Mouse (Mus musculus): Measurements from ENCODE around the gene Tmem120b. TPM values are rescaled to one million over a fixed set of nuclear protein-coding genes. Genes with fewer than 3 reads are reported as not detected.

The Tmem120b gene
- total and polyA plus RNA-seq, 2 experiments from 2014 or later, result 8.7 to 11.1 TPM

GRCm38 (mm10) chr5:123024312-123024711, 43.9 kb upstream of the Tmem120b start:
- no peak overlapping the region for H3K4me3 ChIP-seq (ENCODE audit: low read depth, low read length)
- ATAC-seq (ENCODE audit: insufficient read depth, low read depth), result no peak

GRCm38 (mm10) chr5:123024965-123025573, 43.1 kb upstream of the Tmem120b start:
- ATAC-seq (ENCODE audit: insufficient read depth, low read depth), result no peak

More at GRCm38 (mm10) chr5:123024312-123024711, 43.9 kb upstream of the Tmem120b start:
- Histone ChIP-seq H3K27ac (ENCODE audit: low read depth) (no peak overlapping the region), H3K4me2 (ENCODE audit: low read depth, low read length) (no peak overlapping the region), H3K9me3 (replicated peaks; ENCODE audit: control insufficient read depth, low read length) (no peaks in the 10 kb centered on the region), H3K27me3 (ENCODE audit: control insufficient read depth, insufficient read depth, low read length) (no peaks in the 10 kb centered on the region), H3K4me1 (ENCODE audit: control insufficient read depth, insufficient read depth) (peaks cover 19% of the 10 kb centered on the region), H3K36me3 (replicated peaks; ENCODE audit: control insufficient read depth, insufficient read depth, low read length) (peaks cover 7% of the 10 kb centered on the region; the same call in 1 of the 2 replicates), H3K9ac (replicated peaks; ENCODE audit: low read depth, low read length) (no peak overlapping the region)
- WGBS, result 86% methylated on average over 6 of the region's 6 CpGs
- no peak for TF ChIP-seq EP300 (IDR thresholded peaks at IDR 0.05; ENCODE audit: low read depth)
- TF ChIP-seq CTCF (IDR thresholded peaks at IDR 0.05; ENCODE audit: low read depth), result no peak
- no peak for DNase-seq (ENCODE audit: low spot score)

GRCm38 (mm10) chr5:123026414-123026813, 41.8 kb upstream of the Tmem120b start:
- H3K36me3 ChIP-seq (replicated peaks; ENCODE audit: control insufficient read depth, insufficient read depth, low read length), result peaks cover 27% of the 10 kb centered on the region
- H3K4me2 ChIP-seq (ENCODE audit: low read depth, low read length), result no peak overlapping the region
- H3K27me3 ChIP-seq (ENCODE audit: control insufficient read depth, insufficient read depth, low read length), result no peaks in the 10 kb centered on the region
- no peak for DNase-seq (ENCODE audit: low spot score)
- no peaks in the 10 kb centered on the region for H3K9me3 ChIP-seq (replicated peaks; ENCODE audit: control insufficient read depth, low read length)
- peaks cover 12% of the 10 kb centered on the region for H3K4me1 ChIP-seq (ENCODE audit: control insufficient read depth, insufficient read depth)
- no peak overlapping the region for H3K4me3 ChIP-seq (ENCODE audit: low read depth, low read length)
- TF ChIP-seq EP300 (IDR thresholded peaks at IDR 0.05; ENCODE audit: low read depth) (no peak), CTCF (IDR thresholded peaks at IDR 0.05; ENCODE audit: low read depth) (no peak)
- H3K9ac ChIP-seq (replicated peaks; ENCODE audit: low read depth, low read length), result no peak overlapping the region
- no peak for ATAC-seq (ENCODE audit: insufficient read depth, low read depth)
- 78% methylated on average over 6 of the region's 6 CpGs for WGBS
- no peak overlapping the region for H3K27ac ChIP-seq (ENCODE audit: low read depth)

More at GRCm38 (mm10) chr5:123024965-123025573, 43.1 kb upstream of the Tmem120b start:
- TF ChIP-seq CTCF (IDR thresholded peaks at IDR 0.05; ENCODE audit: low read depth) (no peak), EP300 (IDR thresholded peaks at IDR 0.05; ENCODE audit: low read depth) (no peak)
- WGBS, result 78% methylated on average over 9 of the region's 9 CpGs
- DNase-seq (ENCODE audit: low spot score), result no peak
- H3K9ac ChIP-seq (replicated peaks; ENCODE audit: low read depth, low read length), result no peak overlapping the region
- no peak overlapping the region for H3K27ac ChIP-seq (ENCODE audit: low read depth)
- peaks cover 12% of the 10 kb centered on the region for H3K4me1 ChIP-seq (ENCODE audit: control insufficient read depth, insufficient read depth)
- no peaks in the 10 kb centered on the region for H3K27me3 ChIP-seq (ENCODE audit: control insufficient read depth, insufficient read depth, low read length)
- no peak overlapping the region for H3K4me3 ChIP-seq (ENCODE audit: low read depth, low read length)
- H3K9me3 ChIP-seq (replicated peaks; ENCODE audit: control insufficient read depth, low read length), result no peaks in the 10 kb centered on the region
- peaks cover 15% of the 10 kb centered on the region; the same call in 1 of the 2 replicates for H3K36me3 ChIP-seq (replicated peaks; ENCODE audit: control insufficient read depth, insufficient read depth, low read length)
- no peak overlapping the region for H3K4me2 ChIP-seq (ENCODE audit: low read depth, low read length)

GRCm38 (mm10) chr5:123027436-123027835, 40.8 kb upstream of the Tmem120b start:
- H3K27ac ChIP-seq (ENCODE audit: low read depth), result no peak overlapping the region
- ATAC-seq (ENCODE audit: insufficient read depth, low read depth) (no peak), DNase-seq (ENCODE audit: low spot score) (no peak)
- no peak overlapping the region for H3K9ac ChIP-seq (replicated peaks; ENCODE audit: low read depth, low read length)
- no peak overlapping the region for H3K4me3 ChIP-seq (ENCODE audit: low read depth, low read length)
- no peaks in the 10 kb centered on the region for H3K27me3 ChIP-seq (ENCODE audit: control insufficient read depth, insufficient read depth, low read length)
- no peak overlapping the region for H3K4me2 ChIP-seq (ENCODE audit: low read depth, low read length)
- TF ChIP-seq CTCF (IDR thresholded peaks at IDR 0.05; ENCODE audit: low read depth) (no peak), EP300 (IDR thresholded peaks at IDR 0.05; ENCODE audit: low read depth) (no peak)
- H3K4me1 ChIP-seq (ENCODE audit: control insufficient read depth, insufficient read depth), result peaks cover 12% of the 10 kb centered on the region
- H3K9me3 ChIP-seq (replicated peaks; ENCODE audit: control insufficient read depth, low read length), result no peaks in the 10 kb centered on the region
- peaks cover 27% of the 10 kb centered on the region for H3K36me3 ChIP-seq (replicated peaks; ENCODE audit: control insufficient read depth, insufficient read depth, low read length)
- 35% methylated on average over 6 of the region's 6 CpGs for WGBS

- ATAC-seq (ENCODE audit: insufficient read depth, low read depth), result no peak
- Histone ChIP-seq H3K4me2 (ENCODE audit: low read depth, low read length) (no peak overlapping the region), H3K4me1 (ENCODE audit: control insufficient read depth, insufficient read depth) (peaks cover 8% of the 10 kb centered on the region; the same call in 1 of the 2 replicates), H3K9ac (replicated peaks; ENCODE audit: low read depth, low read length) (no peak overlapping the region), H3K36me3 (replicated peaks; ENCODE audit: control insufficient read depth, insufficient read depth, low read length) (peaks cover 27% of the 10 kb centered on the region), H3K4me3 (ENCODE audit: low read depth, low read length) (no peak overlapping the region), H3K27ac (ENCODE audit: low read depth) (no peak overlapping the region), H3K9me3 (replicated peaks; ENCODE audit: control insufficient read depth, low read length) (no peaks in the 10 kb centered on the region), H3K27me3 (ENCODE audit: control insufficient read depth, insufficient read depth, low read length) (no peaks in the 10 kb centered on the region)
- no peak for DNase-seq (ENCODE audit: low spot score)
- WGBS, result 79% methylated on average over 7 of the region's 7 CpGs
- TF ChIP-seq EP300 (IDR thresholded peaks at IDR 0.05; ENCODE audit: low read depth) (no peak), CTCF (IDR thresholded peaks at IDR 0.05; ENCODE audit: low read depth) (no peak)
Observed at GRCm38 (mm10) chr5:123029729-123030128, 38.5 kb upstream of the Tmem120b start.

GRCm38 (mm10) chr5:123031312-123031711, 36.9 kb upstream of the Tmem120b start:
- Histone ChIP-seq H3K4me1 (ENCODE audit: control insufficient read depth, insufficient read depth) (peaks cover 16% of the 10 kb centered on the region; the same call in 1 of the 2 replicates), H3K9ac (replicated peaks; ENCODE audit: low read depth, low read length) (no peak overlapping the region)
- no peak for ATAC-seq (ENCODE audit: insufficient read depth, low read depth)

More at GRCm38 (mm10) chr5:123031312-123031711, 36.9 kb upstream of the Tmem120b start:
- no peak for DNase-seq (ENCODE audit: low spot score)
- 91% methylated on average over 3 of the region's 3 CpGs for WGBS
- no peaks in the 10 kb centered on the region for H3K9me3 ChIP-seq (replicated peaks; ENCODE audit: control insufficient read depth, low read length)
- no peak overlapping the region for H3K4me2 ChIP-seq (ENCODE audit: low read depth, low read length)
- peaks cover 27% of the 10 kb centered on the region for H3K36me3 ChIP-seq (replicated peaks; ENCODE audit: control insufficient read depth, insufficient read depth, low read length)
- no peak overlapping the region for H3K27ac ChIP-seq (ENCODE audit: low read depth)
- TF ChIP-seq CTCF (IDR thresholded peaks at IDR 0.05; ENCODE audit: low read depth) (no peak), EP300 (IDR thresholded peaks at IDR 0.05; ENCODE audit: low read depth) (no peak)
- H3K27me3 ChIP-seq (ENCODE audit: control insufficient read depth, insufficient read depth, low read length), result no peaks in the 10 kb centered on the region
- H3K4me3 ChIP-seq (ENCODE audit: low read depth, low read length), result no peak overlapping the region
